Mouse (Mus musculus) heart, embryonic 14.5 days (tissue): ENCODE measurements around the gene Tcf7l2. TPM values are rescaled to one million over a fixed set of nuclear protein-coding genes. Genes with fewer than 3 reads are reported as not detected.

Experiments used
- ATAC-seq: fragments of 200-750 bp; cut with Nextera tagmentation; 2 replicates; pipeline ENCODE4 v1.8.0; 2017; ENCODE audit warnings: low read depth, moderate TSS enrichment; ENCODE audit not compliant: insufficient number of reproducible peaks, insufficient read depth, low FRiP score
- H3K27ac ChIP-seq, 2 experiments: fragments of 200-500 bp in 1 of 2; fragments of 300-500 bp in 1 of 2; sonication (generic) in 1 of 2; replicated peaks in 1 of 2; 2 replicates each; pipeline ENCODE4 v1.5.1; 2012 to 2014; ENCODE audit warnings: low read depth in 2 of 2, low read length in 2 of 2, control low read depth in 1 of 2, mild to moderate bottlenecking in 1 of 2, mixed read lengths in 1 of 2; ENCODE audit not compliant: control insufficient read depth in 1 of 2, insufficient read depth in 1 of 2
- H3K27me3 ChIP-seq: fragments of 300-500 bp; sonication (generic); 2 replicates; pipeline ENCODE4 v1.6.1; 2014; ENCODE audit warnings: mild to moderate bottlenecking, low read length, control low read depth; ENCODE audit not compliant: control insufficient read depth, insufficient read depth
- H3K36me3 ChIP-seq: fragments of 300-500 bp; sonication (generic); 2 replicates; pipeline ENCODE4 v1.6.1; 2014; ENCODE audit warnings: mild to moderate bottlenecking, control low read depth, low read length, mixed read lengths; ENCODE audit not compliant: control insufficient read depth, insufficient read depth
- H3K4me1 ChIP-seq, 2 experiments: fragments of 200-500 bp in 1 of 2; fragments of 300-500 bp in 1 of 2; sonication (generic) in 1 of 2; 2 replicates each; pipeline ENCODE4 v1.6.1; 2012 to 2014; ENCODE audit warnings: low read length in 2 of 2, control low read depth in 1 of 2, mixed read lengths in 1 of 2; ENCODE audit not compliant: control insufficient read depth in 2 of 2, insufficient read depth in 2 of 2
- H3K4me2 ChIP-seq: fragments of 300-500 bp; sonication (generic); 2 replicates; pipeline ENCODE4 v1.6.1; 2014; ENCODE audit warnings: mild to moderate bottlenecking, low read length
- H3K4me3 ChIP-seq, 2 experiments: fragments of 200-500 bp in 1 of 2; fragments of 300-500 bp in 1 of 2; sonication (generic) in 1 of 2; 2 replicates each; pipeline ENCODE4 v1.5.1; 2012 to 2014; ENCODE audit warnings: low read length in 2 of 2, mild to moderate bottlenecking in 2 of 2, control low read depth in 1 of 2, low read depth in 1 of 2, moderate library complexity in 1 of 2; ENCODE audit not compliant: control insufficient read depth in 1 of 2, insufficient read depth in 1 of 2
- H3K9ac ChIP-seq: fragments of 300-500 bp; sonication (generic); 2 replicates; pipeline ENCODE4 v1.6.1; 2014; ENCODE audit warnings: mild to moderate bottlenecking, low read length
- H3K9me3 ChIP-seq: fragments of 300-500 bp; sonication (generic); 2 replicates; pipeline ENCODE4 v1.6.1; 2016; ENCODE audit warnings: low read length, control low read depth; ENCODE audit not compliant: control insufficient read depth
- WGBS: fragments of 180-500 bp; shearing (Covaris S2); extraction: QIAGEN DNeasy Blood & Tissue Kit; methylation state at CpG from one replicate; pipeline ENCODE4 v1.1.7; 2014; 5-methylcytosine and 5-hydroxymethylcytosine counted together
- polyA plus RNA-seq: library from polyadenylated mRNA; unstranded; fragments of >200 nt; fragmentation: Nextera tagmentation; extraction: Ambion mirVana; gene quantifications from 2 replicates; pipeline ENCODE4 v1.2.1, GENCODE M21; 2014

Tcf7l2 gene
- polyA plus RNA-seq, 1 experiment from 2014 or later, result 56.7 TPM

DNA sequence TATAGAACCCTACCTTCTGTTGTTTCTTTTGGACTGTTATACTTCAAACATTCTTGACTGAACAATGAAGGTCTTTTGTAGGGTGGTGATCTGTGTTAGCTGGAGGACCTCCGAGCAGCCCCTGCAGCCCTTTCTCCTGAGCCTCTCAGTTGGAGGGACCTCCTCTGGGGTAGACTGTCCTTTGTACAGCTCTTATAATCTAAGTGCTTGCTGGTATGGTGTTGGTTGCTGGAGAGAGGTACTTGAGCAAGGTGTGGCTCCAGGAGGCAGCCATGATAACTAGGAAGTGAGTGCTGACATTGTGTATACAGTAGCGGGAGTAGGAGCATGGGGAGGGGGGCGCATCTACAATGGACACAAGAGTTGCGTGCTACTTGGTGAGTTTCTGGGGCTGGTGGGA lies 58.4 kb downstream of the Tcf7l2 start:
- no peaks in the 10 kb centered on the region for H3K36me3 ChIP-seq
- H3K27me3 ChIP-seq, result no peaks in the 10 kb centered on the region
- ATAC-seq, result no peak
- H3K27ac ChIP-seq, result no peak overlapping the region
- H3K9me3 ChIP-seq, result no peaks in the 10 kb centered on the region
- H3K4me3 ChIP-seq, result no peak overlapping the region
- no peak overlapping the region for H3K4me2 ChIP-seq
- H3K4me1 ChIP-seq, result peaks cover 12 to 13% of the 10 kb centered on the region in 2 experiments; a peak in 3 of 4 replicates
- H3K9ac ChIP-seq, result no peak overlapping the region
- WGBS, result 82% methylated on average over 4 of the region's 4 CpGs

DNA sequence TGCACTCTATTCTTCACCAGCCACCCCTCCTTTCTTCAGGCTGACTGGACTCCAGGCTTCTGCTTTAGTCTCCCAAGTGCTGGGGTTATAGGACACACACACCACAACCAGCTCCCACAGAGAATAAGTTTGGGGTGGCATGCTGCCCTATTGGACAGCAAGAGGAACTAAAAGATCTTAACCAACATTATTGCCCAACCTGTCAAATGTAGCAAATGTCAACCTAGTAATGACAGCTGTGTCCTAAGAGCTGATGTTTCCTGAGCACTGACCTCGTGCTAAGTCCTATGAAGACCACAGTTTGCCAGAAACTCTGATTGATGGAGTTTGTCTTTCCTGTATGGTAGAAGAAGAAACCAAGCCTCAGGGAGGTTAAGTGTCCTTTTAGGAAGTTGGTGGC lies 61.5 kb downstream of the Tcf7l2 start:
- H3K4me1 ChIP-seq, result peaks cover 19 to 24% of the 10 kb centered on the region in 2 experiments
- no peaks in the 10 kb centered on the region for H3K9me3 ChIP-seq
- no peaks in the 10 kb centered on the region for H3K27me3 ChIP-seq
- H3K4me2 ChIP-seq, result no peak overlapping the region
- no peak overlapping the region for H3K27ac ChIP-seq
- no peaks in the 10 kb centered on the region for H3K36me3 ChIP-seq
- no peak for ATAC-seq
- H3K9ac ChIP-seq, result no peak overlapping the region
- H3K4me3 ChIP-seq, result no peak overlapping the region
- 83% methylated on average over 1 of the region's 1 CpGs for WGBS

DNA sequence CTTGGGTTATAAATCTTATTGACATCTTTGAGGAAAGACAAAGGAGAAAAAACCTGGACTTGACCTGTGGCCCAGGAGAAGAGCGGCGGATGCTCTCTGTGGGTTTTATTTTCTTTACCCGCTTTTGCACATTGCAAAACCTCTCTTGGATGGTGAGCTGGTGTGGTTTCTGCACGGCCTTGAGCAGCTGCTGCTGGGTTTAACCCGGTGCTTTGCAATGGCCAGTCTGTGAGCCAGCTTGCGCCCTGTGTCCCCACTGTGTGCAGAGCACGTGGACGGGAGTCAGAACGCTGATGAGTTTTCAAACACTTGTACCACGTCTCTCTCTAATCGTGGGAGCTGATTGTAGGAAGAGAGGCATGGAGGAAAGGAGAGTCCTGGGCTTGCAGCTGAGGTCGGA lies 62.2 kb downstream of the Tcf7l2 start:
- Histone ChIP-seq H3K4me2 (no peak overlapping the region), H3K9ac (no peak overlapping the region), H3K27me3 (no peaks in the 10 kb centered on the region), H3K36me3 (no peaks in the 10 kb centered on the region), H3K9me3 (no peaks in the 10 kb centered on the region), H3K27ac (no peak overlapping the region), H3K4me3 (no peak overlapping the region), H3K4me1 (peaks cover 19 to 21% of the 10 kb centered on the region in 2 experiments)
- ATAC-seq, result no peak
- WGBS, result 88% methylated on average over 12 of the region's 12 CpGs

DNA sequence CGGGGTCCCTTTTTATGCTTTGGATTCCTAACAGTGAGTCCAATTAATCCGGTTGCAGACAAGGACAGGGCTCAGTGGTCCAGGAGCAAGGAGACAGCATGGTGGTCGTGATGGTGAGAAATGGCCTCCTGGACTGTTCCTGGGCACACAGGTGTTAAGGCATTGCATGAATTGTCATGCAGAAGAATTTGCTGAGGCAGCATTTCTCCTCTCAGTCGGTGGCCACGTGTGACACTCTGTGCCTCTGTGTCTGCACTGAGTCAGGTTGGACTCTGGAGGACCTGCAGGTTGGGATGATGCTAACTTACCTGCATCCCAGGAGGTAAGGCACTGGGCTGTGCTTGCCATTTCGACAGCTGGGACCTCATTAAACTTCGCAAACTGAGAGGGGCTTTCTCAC lies 63.2 kb downstream of the Tcf7l2 start:
- no peak overlapping the region for H3K9ac ChIP-seq
- no peak overlapping the region for H3K27ac ChIP-seq
- WGBS, result 85% methylated on average over 7 of the region's 7 CpGs
- H3K36me3 ChIP-seq, result no peaks in the 10 kb centered on the region
- H3K9me3 ChIP-seq, result no peaks in the 10 kb centered on the region
- no peak overlapping the region for H3K4me2 ChIP-seq
- H3K4me1 ChIP-seq, result peaks cover 19 to 21% of the 10 kb centered on the region in 2 experiments
- H3K4me3 ChIP-seq, result no peak overlapping the region
- H3K27me3 ChIP-seq, result no peaks in the 10 kb centered on the region
- no peak for ATAC-seq

DNA sequence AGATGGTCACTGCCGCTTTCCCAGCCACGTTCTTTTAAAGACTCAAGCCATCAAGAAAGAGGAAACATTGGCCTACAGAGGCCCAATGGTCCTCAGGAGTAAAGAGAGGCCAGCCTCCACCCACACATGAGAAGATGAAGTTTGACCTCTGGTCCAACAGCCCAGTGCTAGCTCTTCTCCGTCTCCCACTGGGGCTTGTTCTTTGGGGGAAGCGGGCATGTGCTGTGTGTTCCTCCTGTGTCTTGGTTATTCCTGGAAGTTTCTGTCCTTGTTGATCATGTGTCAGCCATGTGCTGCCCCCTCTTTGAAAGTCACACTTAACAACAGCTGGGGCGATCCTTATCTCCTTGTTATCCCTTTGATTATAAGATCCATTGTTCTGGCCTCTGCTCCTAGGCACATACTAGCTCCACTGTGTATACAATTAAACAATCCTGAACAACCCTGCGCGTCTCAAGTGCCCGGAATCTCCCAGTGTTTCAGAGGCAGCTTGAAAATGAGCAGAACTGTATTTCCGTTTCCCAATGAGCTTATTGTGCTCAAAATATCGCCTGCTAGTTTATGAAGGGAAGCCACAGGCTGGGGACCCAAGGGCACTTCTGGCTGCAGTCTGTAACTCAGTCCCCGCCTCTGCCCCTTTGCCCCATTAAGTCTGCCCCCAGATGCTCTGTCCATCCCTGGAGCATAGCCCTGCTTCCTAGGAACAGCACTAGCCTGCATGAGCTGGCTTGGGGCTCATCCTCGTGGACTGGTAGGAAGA lies 65.0 kb downstream of the Tcf7l2 start:
- H3K9me3 ChIP-seq, result no peaks in the 10 kb centered on the region
- peak overlapping the region; percentile 0 to 55; a peak in 2 of 4 replicates for H3K27ac ChIP-seq
- ATAC-seq, result no peak
- no peaks in the 10 kb centered on the region for H3K36me3 ChIP-seq
- H3K9ac ChIP-seq, result peak overlapping the region; percentile 38; the same call in 1 of the 2 replicates
- H3K27me3 ChIP-seq, result no peaks in the 10 kb centered on the region
- peaks cover 19 to 21% of the 10 kb centered on the region in 2 experiments for H3K4me1 ChIP-seq
- WGBS, result 44% methylated on average over 12 of the region's 12 CpGs
- H3K4me2 ChIP-seq, result 0 out of 2 replicates have a peak overlapping the region, but pooled peaks have one; percentile 21
- H3K4me3 ChIP-seq, result no peak overlapping the region

DNA sequence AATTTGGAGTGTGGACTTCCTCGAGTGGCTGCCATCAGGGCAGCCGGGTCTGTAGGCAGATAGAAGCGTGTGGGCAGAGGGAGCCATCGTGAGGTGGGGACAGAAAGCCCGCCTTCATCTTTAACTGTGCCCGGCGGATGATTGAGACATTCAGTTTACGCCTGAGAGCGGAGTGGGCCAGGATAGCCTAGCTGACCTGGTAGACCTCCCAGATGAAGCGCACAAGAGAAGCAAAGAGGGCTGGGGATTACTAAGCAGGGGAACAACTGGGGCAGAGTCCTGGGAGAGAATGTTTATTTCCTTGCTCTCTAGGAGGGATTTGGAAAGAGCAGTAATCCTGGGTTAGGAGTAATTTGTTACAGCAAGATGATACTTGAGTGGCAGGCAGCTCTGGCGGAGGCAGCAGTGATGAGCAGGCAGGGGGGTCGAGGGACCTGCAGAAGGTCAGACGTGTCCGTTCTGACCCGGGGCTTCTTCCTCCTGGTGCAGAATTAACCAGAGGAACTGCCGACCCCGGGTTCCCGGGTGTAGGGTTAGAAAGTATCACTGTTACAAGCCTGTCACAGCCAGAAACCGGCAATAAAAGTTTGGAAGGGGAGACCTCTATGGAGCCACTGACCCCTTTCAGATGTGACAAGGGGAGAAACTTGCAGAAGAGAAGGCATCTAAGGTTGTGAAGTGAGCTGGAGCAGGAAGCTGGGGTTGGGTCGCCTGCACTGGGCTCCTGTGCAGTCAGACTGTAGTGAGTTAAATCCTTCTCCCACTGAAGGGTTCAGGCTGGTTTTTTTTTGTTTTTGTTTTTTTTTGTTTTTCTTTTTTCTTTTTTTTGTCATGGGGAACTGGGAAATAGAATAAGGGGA lies 65.8 kb downstream of the Tcf7l2 start:
- ATAC-seq, result no peak
- Histone ChIP-seq H3K4me1 (peaks cover 13 to 16% of the 10 kb centered on the region in 2 experiments), H3K4me2 (0 out of 2 replicates have a peak overlapping the region, but pooled peaks have one; percentile 21)

DNA sequence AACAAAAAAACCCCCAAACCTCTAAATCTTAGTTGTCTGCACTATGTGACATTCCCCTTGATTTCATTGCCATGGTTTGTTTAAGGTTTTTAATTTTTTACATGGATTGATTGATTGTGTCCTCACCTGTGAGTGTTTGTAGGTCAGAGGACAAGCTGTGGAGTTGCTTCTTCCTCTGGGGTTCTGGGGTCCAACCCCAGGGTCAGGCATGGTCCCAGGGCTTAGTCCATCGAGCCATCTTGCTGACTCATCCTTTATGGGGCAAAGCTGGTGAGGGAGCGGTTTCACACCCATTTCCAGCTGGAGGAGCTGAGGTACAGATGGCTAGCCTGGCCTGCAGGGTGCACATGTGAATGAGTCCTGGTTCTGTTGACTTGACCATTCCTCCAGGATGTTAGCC lies 66.7 kb downstream of the Tcf7l2 start:
- Histone ChIP-seq H3K4me1 (peaks cover 13 to 16% of the 10 kb centered on the region in 2 experiments), H3K9ac (no peak overlapping the region), H3K27me3 (no peaks in the 10 kb centered on the region), H3K36me3 (no peaks in the 10 kb centered on the region), H3K9me3 (no peaks in the 10 kb centered on the region), H3K4me2 (no peak overlapping the region), H3K4me3 (no peak overlapping the region), H3K27ac (no peak overlapping the region)
- ATAC-seq, result no peak
- WGBS, result 86% methylated on average over 2 of the region's 2 CpGs

More for the DNA sequence above, 65.8 kb downstream of the Tcf7l2 start:
- Histone ChIP-seq H3K4me3 (no peak overlapping the region), H3K27ac (peak overlapping the region; percentile 0 to 55; a peak in 2 of 4 replicates), H3K9ac (peak overlapping the region; percentile 38; the same call in 1 of the 2 replicates), H3K27me3 (no peaks in the 10 kb centered on the region), H3K9me3 (no peaks in the 10 kb centered on the region), H3K36me3 (no peaks in the 10 kb centered on the region)
- 44% methylated on average over 20 of the region's 20 CpGs for WGBS
